Mouse (Mus musculus) midbrain, embryonic 12.5 days (tissue): ENCODE results near the gene Prkcb. TPM values are rescaled to one million over a fixed set of nuclear protein-coding genes. Genes with fewer than 3 reads are reported as not detected.

Experiments
- ATAC-seq: fragments of 200-750 bp; cut with Nextera tagmentation; 2 replicates; pipeline ENCODE4 v1.8.0; 2017; ENCODE audit warnings: low read depth, moderate TSS enrichment, moderate library complexity; ENCODE audit not compliant: low FRiP score
- H3K27ac ChIP-seq: fragments of 300-500 bp; sonication (generic); replicated peaks from 2 replicates; pipeline ENCODE4 v1.5.1; 2016; ENCODE audit warnings: mild to moderate bottlenecking
- H3K27me3 ChIP-seq: fragments of 300-500 bp; sonication (generic); 2 replicates; pipeline ENCODE4 v1.6.1; 2016; ENCODE audit warnings: mild to moderate bottlenecking
- H3K36me3 ChIP-seq: fragments of 300-500 bp; sonication (generic); 2 replicates; pipeline ENCODE4 v1.6.1; 2016
- H3K4me1 ChIP-seq: fragments of 300-500 bp; sonication (generic); 2 replicates; pipeline ENCODE4 v1.6.1; 2016
- H3K4me2 ChIP-seq: fragments of 300-500 bp; sonication (generic); replicated peaks from 2 replicates; pipeline ENCODE4 v1.6.1; 2016; ENCODE audit warnings: mild to moderate bottlenecking, moderate library complexity
- H3K4me3 ChIP-seq: fragments of 300-500 bp; sonication (generic); 2 replicates; pipeline ENCODE4 v1.5.1; 2016; ENCODE audit warnings: mild to moderate bottlenecking
- H3K9ac ChIP-seq: fragments of 300-500 bp; sonication (generic); replicated peaks from 2 replicates; pipeline ENCODE4 v1.6.1; 2016; ENCODE audit warnings: mild to moderate bottlenecking, moderate library complexity
- H3K9me3 ChIP-seq: fragments of 300-500 bp; sonication (generic); 2 replicates; pipeline ENCODE4 v1.6.1; 2016; ENCODE audit warnings: mild to moderate bottlenecking
- WGBS: fragments of 180-500 bp; shearing (Covaris S2); methylation state at CpG from one replicate; pipeline ENCODE4 v1.1.7; 2016; 5-methylcytosine and 5-hydroxymethylcytosine counted together
- polyA plus RNA-seq: library from polyadenylated mRNA; unstranded; fragments of >200 nt; fragmentation: Nextera tagmentation; extraction: Ambion mirVana; gene quantifications from 2 replicates; pipeline ENCODE4 v1.2.1, GENCODE M21; 2016

Gene Prkcb
- polyA plus RNA-seq, 1 experiment from 2014 or later: 24.2 TPM

- 57% methylated on average over 5 of the region's 5 CpGs for WGBS
- Histone ChIP-seq H3K27me3 (peaks cover 19% of the 10 kb centered on the region), H3K36me3 (no peaks in the 10 kb centered on the region), H3K4me2 (0 out of 2 replicates have a peak overlapping the region, but pooled peaks have one; percentile 1), H3K9ac (no peak overlapping the region), H3K9me3 (no peaks in the 10 kb centered on the region), H3K4me1 (0 out of 2 replicates have a peak, but pooled peaks cover 3% of the 10 kb centered on the region), H3K27ac (no peak overlapping the region), H3K4me3 (no peak overlapping the region)
- no peak for ATAC-seq
Observed at GRCm38 (mm10) chr7:122672981-122673380, 384.4 kb downstream of the Prkcb start.

GRCm38 (mm10) chr7:122675207-122675606 lies 386.7 kb downstream of the Prkcb start:
- Histone ChIP-seq H3K4me2 (no peak overlapping the region), H3K4me3 (no peak overlapping the region), H3K9me3 (no peaks in the 10 kb centered on the region), H3K36me3 (no peaks in the 10 kb centered on the region), H3K4me1 (0 out of 2 replicates have a peak, but pooled peaks cover 3% of the 10 kb centered on the region), H3K27ac (no peak overlapping the region), H3K9ac (no peak overlapping the region), H3K27me3 (peaks cover 19% of the 10 kb centered on the region)
- no peak for ATAC-seq
- 80% methylated on average over 7 of the region's 7 CpGs for WGBS

Other genes starting within 250 kb of the Prkcb start
- gene Ubfd1, start 221.6 kb upstream of the Prkcb start, polyA plus RNA-seq: 88.6 and 95.0 TPM in 2 replicates
- 15.2 and 15.7 TPM in 2 replicates for gene Ears2, start 221.5 kb upstream of the Prkcb start, polyA plus RNA-seq
- 567 and 632 TPM in 2 replicates for gene Ndufab1, start 186.9 kb upstream of the Prkcb start, polyA plus RNA-seq
- 19.1 and 20.5 TPM in 2 replicates for gene Palb2, start 155.8 kb upstream of the Prkcb start, polyA plus RNA-seq
- 129 and 133 TPM in 2 replicates for gene Dctn5, start 155.7 kb upstream of the Prkcb start, polyA plus RNA-seq
- 124 and 133 TPM in 2 replicates for gene Plk1, start 129.3 kb upstream of the Prkcb start, polyA plus RNA-seq
- gene Ern2, start 102.5 kb upstream of the Prkcb start, polyA plus RNA-seq: 0.29 and 0.32 TPM in 2 replicates
- gene Chp2, start 69.3 kb upstream of the Prkcb start, polyA plus RNA-seq: 0.22 and 0.51 TPM in 2 replicates